Mouse (Mus musculus): ENCODE data around the gene Togaram1. TPM values are rescaled to one million over a fixed set of nuclear protein-coding genes. Genes with fewer than 3 reads are reported as not detected.

The Togaram1 gene
- total RNA-seq (2021), result 10 to 100 TPM in 1 of 2 experiments, 1 to 10 TPM in 1; 8.8 to 10.5 TPM
- long read RNA-seq, experiment 1, partial matches to known transcripts, result 3 of 3 reads
- long read RNA-seq, experiment 1, other reads (novel, unspliced or antisense), result 0 of 3 reads
- long read RNA-seq, experiment 2, partial matches to known transcripts, result 1 of 2 reads
- long read RNA-seq, experiment 2, other reads (novel, unspliced or antisense), result 1 of 2 reads

DNA sequence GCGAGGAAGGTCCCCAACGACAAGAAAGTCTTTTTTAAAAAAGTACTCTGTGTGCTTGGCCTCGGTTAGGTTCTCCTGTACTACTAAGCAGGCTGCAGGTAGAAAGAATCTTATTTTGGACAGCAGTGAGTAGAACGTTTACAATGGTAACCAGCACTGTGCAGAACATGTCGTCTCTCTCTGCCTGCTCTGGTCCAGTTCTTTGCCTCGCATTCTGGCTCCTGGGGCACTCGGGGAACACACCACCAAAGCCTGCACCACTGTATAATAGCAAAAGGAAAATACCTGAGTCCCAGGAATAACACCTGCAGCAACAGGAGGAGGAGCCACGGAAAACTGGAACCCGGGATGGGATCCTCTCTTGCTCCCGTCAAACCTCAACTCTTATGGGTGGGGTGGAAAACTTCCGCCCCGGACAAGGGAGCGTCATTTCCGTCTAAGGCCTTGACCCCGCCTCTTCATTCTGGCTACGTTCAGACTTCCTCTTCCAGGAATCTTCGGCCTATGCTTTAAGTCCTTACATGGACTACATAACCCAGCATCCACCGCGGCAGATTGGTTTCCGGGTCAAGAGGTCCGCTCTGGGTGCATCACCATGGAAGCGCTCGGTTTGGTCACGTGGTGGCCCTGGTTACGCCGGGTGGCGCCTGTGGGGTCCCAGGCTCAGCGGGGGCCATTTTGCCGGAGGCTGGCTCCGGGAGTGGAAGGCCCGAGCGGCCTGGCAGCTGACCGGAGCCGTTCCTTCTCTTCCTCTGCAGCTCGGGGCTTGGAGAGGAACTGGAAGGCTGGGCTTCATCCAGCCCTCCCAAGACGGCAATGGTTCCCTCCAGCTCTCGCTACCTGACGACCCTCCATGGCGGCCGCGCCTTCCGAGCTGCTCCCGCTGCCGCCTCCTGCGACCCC, at the start of gene Togaram1, which contains the start of gene Klhl28:
Togaram1 (plus strand) TSS at position 681 of the 903 bp plus-strand sequence.
Klhl28 (minus strand) TSS at position 411 of the 903 bp plus-strand sequence.
- peak; percentile 97 to 98 for DNase-seq
- intact Hi-C loops (cut with DNase I), result loop anchor here (5.0 kb wide), 1 partner anchor 107 kb away; the partner anchor contains the start of gene Fkbp3

DNA sequence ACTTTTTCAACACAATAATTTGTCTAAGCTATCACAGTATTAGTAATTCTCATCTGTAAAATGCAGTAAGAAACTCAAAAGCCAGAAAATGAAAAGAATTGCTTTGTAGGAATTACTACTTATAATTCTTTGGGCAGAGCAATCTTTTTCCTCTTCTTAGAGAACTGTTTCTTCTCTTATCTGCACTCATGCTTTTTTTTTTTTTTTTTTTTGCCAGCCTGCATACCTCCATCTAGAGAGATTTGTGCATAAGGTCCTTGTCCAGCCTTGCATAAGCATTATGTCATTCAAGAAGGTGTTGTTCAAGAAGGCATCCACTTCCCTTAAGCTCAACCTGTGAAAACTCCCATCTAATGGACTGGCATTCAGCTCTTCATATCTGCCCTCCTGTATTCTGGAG, 48.9 kb upstream of the Togaram1 start:
- no peak for DNase-seq
- intact Hi-C loops (cut with DNase I), result no loop called here

DNA sequence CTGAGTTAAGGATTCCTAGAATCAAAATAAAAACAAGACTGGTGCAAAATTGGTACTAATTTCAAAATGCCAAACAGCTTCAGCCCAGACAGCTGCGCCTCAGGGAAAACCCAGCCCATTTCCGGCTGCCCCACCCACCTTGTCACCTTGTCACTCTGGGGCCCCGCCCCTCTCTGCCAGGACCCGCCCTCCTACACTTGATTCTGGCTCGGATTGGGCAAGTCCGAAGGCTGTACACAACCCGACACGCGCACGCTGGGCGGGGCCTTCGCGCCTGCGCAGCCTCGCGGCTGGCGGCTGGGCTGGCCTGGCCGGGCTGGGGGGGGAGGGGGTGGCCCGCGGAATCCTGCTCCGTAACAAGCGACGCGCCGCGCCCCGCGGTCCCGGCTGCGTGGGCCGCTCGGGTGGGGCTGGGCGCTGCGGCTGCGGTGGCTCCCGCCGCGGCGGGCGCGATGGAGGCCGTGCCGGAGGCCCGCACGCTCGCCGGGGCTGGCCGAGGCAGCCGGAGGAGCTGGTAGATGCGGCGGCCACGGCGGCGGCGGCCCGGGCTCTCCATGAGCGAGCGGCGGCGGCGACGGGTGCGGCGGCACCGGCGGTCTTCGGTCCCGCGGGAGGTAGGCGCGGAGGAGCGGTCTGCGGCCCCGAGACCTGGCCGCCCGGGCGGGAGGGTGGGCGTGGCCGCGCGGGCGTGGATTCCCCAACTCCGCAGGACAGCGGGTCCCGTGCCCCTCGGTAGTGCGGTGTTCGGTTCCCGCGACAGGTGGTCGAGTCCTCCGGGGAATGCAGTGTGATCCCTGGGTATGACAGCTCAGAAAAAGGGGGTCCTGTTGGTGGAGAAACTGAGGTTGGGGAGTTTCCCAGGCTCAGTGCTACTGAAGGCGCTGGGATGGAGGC, 47.8 kb upstream of the Togaram1 start, which contains the start of gene Gm527:
Gm527 (plus strand) TSS at position 329 of the 894 bp plus-strand sequence.
- intact Hi-C loops (cut with DNase I), result loop anchor here (2.0 kb wide), 1 partner anchor 45 kb away; no protein-coding TSS in a partner anchor
- peak; percentile 89 to 96 for DNase-seq

DNA sequence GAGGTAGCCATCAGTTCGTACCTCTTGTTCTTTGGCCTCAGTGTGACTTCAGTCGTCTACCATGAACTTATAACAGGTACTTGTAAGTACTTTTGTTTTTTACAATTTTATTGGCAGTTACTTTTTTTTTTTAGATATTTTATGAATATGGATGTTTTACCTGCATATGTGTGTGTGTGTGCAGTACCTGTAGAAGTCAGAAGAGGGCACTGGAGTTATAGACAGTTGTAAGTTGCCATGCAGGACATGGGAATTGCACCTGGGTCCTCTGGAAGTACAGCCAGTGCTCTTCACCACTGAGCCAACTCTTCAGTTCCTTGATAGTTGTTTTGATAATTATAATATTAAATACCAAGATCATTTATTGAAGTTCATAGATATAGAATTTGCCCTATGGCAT, 28.1 kb upstream of the Togaram1 start:
- no peak for DNase-seq
- intact Hi-C loops (cut with DNase I), result no loop called here

DNA sequence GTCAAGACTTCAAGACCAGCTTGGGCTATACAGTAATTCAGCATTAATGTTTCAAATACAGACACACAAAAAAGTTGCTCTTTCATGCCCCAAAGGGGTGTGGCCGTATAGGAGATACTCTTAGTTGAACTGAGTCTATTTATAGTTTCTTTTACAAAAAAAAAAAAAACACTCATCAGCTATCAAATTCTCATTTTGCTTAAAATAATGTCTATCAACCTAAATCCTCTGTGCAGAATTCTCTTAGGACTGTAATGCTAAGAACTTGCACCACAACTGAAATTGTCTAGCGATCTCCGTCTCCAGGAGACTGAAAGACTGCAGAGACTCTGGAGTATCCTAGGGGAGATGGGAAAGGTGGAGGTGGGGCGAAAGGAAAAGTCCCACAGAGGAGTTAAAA, 1.0 kb upstream of the Togaram1 start:
- DNase-seq, result no peak
- intact Hi-C loops (cut with DNase I), result no loop called here

DNA sequence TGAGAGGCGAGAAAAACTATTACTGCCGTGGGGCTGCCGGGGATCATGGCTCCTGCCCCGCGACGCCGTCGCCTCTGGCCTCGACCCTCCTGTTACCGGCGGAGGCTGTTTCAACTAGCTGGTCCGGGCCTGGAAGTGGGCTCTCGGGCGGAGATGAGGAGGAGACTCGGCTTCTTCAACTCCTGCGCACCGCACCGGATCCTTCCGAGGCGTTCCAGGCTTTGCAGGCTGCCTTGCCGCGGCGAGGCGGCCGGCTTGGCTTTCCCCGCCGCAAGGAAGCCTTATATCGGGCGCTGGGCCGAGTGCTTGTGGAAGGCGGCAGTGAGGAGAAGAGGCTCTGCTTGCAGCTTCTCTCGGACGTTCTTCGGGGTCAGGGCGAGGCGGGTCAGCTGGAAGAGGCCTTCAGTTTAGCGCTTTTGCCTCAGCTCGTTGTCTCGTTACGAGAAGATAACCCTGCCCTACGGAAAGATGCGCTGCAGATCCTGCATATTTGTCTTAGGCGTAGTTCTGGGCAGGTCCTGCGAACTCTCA, 562 bp downstream of the Togaram1 start:
- intact Hi-C loops (cut with DNase I), result loop anchor here (5.0 kb wide), 1 partner anchor 106 kb away; the partner anchor contains the start of gene Fkbp3
- peak; percentile 8 to 28 for DNase-seq

DNA sequence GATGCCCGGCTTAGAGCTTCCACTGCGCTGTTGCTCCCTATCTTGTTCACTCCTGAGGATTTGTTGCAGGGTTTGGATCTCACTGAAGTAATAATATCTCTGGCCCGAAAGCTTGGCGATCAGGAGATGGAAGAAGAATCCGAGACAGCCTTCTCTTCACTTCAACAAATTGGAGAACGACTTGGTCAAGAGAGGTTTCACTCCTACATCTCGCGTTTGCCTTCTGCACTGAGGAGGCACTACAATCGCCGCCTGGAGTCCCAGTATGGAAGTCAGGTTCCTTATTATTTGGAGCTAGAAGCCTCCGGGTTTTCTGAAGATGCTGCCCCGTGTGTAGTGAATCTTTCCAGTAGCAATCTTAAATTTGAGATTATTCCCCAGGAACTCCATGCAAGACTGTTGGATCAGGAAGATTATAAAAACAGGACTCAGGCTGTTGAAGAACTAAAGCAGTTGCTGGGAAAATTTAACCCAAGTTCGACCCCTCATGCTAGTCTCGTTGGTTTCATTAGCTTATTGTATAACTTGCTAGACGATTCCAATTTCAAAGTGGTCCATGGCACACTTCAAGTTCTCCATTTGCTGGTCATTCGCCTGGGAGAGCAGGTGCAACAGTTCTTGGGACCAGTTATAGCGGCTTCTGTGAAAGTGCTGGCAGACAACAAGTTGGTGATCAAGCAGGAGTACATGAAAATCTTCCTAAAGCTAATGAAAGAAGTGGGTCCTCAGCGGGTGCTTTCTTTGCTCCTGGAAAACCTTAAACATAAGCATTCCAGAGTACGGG, 1.2 kb downstream of the Togaram1 start:
- intact Hi-C loops (cut with DNase I), result loop anchor here (5.0 kb wide), 1 partner anchor 105 kb away; the partner anchor contains the start of gene Fkbp3
- DNase-seq, result no peak

DNA sequence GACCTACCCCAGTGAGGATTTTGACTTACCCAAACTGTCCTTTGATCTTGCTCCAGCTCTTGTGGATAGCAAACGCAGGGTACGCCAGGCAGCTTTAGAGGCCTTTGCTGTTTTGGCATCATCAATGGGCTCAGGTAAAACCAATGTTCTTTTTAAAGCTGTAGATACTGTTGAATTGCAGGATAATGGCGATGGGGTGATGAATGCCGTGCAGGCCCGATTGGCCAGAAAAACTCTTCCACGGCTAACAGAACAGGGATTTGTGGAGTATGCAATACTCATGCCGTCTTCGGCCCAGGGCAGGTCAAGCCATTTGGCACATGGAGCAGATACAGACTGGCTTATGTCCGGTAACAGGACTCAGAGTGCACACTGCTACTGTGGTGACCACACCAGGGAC, 1.9 kb downstream of the Togaram1 start:
- intact Hi-C loops (cut with DNase I), result loop anchor here (5.0 kb wide), 1 partner anchor 105 kb away; the partner anchor contains the start of gene Fkbp3

DNA sequence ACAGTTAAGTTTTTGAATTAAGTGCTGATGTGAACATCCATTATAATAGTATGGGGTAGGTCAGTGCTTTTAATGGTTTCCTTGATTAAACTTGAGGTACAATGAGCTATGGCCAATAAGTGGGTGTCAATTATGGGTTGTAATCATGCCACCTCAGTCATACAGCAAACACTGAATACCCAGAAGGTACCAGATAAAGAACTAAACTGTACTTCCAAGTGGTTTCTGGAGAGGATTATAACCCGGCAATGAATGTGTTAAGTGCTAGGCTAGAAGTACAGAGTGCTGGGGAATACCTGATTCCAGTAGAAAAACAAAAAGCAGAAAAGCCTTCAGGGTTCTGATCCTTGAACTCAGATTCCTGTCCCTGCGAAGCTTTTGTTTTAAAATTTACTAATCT, 2.5 kb downstream of the Togaram1 start:
- no peak for DNase-seq
- intact Hi-C loops (cut with DNase I), result loop anchor here (5.0 kb wide), 1 partner anchor 104 kb away; the partner anchor contains the start of gene Fkbp3

More for the DNA sequence above, 1.9 kb downstream of the Togaram1 start:
- DNase-seq, result no peak

DNA sequence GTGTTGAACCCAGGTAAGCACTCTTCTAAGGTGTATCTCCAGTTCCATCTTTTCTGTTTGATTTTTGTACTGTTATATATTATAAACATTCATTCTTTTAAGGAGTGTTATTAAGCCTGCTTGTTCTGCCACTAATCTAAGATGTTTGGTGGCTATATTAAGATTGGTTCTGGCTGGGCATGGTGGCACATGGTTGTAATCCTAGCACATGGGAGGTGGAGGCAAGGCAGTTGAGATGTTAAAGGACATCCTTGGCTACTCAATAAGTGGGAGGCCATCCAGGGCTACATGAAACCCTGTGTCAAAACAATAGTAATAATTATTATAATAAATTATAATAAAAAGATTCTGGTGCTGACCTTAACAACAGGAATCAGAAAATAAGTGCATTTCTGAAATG, 5.8 kb downstream of the Togaram1 start:
- no peak for DNase-seq
- intact Hi-C loops (cut with DNase I), result no loop called here

DNA sequence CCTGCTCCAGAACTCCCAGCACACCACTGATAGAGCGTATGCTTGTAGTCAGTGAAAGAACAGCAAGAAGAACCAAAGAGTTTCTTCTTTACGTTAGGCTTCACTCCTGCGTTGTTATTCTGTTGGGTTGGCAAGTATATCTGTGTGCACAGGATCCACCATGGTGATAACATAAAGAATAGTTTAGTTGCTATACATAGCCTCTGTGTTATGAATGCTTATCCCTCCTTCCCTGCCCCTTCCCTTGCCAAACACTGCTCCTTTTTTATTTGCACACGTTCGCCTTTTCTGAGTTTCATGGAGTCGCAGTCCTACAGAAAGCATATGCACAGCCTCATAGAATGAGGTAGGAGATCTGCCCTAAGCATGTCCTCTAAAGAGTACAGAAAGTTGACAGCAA, 6.5 kb downstream of the Togaram1 start:
- no peak for DNase-seq
- intact Hi-C loops (cut with DNase I), result no loop called here

DNA sequence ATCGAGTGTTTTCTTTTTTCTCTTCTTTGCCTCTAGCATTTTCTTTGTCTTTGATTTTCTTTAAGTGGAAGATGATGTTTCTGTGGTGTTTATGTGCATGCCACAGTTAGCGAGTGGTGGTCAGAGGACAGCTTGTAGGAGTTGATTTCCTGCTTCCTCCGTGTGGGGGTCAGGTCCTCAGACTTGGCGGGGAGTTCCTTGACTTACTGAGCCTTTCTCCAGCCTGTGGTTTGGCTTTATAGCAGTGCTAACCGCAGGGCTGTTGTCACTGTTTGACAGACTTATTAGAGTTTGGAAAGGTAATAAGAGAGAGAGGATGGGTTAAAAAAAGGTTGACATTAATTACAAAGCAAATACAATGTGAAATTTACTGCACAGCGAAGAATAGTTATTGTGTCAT, 10.0 kb downstream of the Togaram1 start:
- intact Hi-C loops (cut with DNase I), result no loop called here
- DNase-seq, result no peak

DNA sequence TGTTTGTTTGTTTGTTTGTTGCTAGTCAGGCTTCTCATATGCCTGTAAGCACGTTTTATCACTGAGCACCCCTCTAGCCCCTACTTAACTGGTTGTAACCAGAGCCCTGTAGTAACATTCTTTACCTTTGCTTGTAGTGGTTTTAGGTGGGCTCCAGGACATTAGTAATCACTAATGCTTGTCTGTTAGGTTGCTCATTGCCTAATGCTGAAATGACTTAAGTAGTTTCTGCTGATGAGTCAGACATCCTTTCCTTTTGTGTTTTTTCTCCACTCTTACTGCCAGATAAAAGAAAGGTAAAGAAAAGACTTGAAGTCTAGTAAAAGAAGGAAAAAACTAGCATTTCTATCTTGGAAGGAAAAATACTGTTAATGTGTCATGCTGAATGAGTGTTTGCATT, 10.6 kb downstream of the Togaram1 start:
- intact Hi-C loops (cut with DNase I), result no loop called here
- no peak for DNase-seq

DNA sequence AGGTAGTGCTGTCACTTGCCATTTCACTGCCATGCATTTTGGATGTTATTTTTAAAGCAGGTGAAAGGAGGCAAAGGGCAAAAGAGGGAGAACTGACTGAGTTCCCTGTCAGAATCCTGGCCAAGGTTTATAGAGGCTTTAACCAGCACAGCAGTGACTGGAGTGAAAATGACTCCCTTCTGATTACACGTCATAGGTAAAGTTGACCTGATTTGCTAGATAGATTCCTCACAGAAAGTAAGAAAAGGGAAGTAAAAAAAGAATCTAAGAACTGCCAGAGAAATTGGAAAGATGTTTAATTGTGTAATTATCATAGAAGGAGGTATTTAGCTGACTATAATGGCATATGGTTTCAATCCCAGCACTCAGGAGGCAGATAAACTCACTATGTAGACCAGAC, 11.9 kb downstream of the Togaram1 start:
- DNase-seq, result no peak
- intact Hi-C loops (cut with DNase I), result no loop called here

DNA sequence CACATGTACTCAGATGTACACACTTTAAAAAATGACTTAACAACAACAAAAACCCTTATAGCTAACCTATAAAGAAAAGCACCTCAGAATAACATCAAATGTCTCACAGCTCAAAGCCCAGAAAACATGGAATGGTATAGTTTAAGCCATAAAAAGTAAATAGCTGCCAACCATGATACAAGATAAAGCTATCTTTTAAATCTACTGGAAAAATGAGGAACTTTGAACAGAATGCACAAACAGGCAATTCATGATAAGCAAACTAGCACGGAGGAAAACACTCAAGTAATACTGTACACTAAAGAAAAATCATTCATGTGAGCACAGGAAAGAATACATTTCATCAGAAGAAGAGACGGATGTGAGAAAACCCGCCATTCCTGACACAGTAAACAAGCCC, 42.1 kb downstream of the Togaram1 start:
- intact Hi-C loops (cut with DNase I), result no loop called here

DNA sequence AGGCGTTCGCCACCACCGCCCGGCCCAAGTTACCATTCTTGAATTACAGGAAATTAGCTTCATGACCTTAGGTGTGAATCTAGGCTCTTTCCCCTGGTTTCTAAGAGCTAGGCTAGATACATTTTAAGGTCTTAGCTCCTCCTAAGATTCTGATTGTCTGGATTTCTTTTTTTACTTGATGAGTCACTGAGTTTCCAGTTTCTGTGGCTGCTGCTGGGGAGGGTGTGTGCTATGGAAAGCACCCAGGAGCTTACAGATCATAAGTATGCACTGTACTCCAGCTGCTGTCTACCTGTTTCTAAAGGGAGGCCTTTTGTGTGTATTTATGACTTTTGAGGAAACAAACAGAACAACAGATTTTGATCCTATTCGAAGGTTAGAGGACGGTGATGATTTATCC, 57.2 kb downstream of the Togaram1 start:
- intact Hi-C loops (cut with DNase I), result no loop called here
- no peak for DNase-seq

More for the DNA sequence above, 42.1 kb downstream of the Togaram1 start:
- no peak for DNase-seq

DNA sequence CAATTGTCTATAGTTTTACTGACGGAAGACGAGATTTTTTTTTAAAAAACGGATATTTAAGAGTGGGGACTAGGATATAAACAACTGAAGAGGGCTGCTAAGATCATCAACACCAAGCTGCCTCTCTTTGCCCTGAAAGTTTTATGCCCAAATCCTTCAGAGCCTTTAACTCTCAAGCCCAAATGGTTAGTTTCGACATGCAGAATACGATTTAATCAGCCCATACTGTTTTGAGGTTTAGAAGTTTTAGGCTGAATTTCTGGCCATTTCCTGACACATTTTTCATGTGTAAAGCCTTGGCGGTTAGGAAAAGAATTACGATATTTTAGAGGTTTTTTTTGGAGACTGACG, 70.2 kb downstream of the Togaram1 start:
- DNase-seq, result no peak
- intact Hi-C loops (cut with DNase I), result no loop called here

DNA sequence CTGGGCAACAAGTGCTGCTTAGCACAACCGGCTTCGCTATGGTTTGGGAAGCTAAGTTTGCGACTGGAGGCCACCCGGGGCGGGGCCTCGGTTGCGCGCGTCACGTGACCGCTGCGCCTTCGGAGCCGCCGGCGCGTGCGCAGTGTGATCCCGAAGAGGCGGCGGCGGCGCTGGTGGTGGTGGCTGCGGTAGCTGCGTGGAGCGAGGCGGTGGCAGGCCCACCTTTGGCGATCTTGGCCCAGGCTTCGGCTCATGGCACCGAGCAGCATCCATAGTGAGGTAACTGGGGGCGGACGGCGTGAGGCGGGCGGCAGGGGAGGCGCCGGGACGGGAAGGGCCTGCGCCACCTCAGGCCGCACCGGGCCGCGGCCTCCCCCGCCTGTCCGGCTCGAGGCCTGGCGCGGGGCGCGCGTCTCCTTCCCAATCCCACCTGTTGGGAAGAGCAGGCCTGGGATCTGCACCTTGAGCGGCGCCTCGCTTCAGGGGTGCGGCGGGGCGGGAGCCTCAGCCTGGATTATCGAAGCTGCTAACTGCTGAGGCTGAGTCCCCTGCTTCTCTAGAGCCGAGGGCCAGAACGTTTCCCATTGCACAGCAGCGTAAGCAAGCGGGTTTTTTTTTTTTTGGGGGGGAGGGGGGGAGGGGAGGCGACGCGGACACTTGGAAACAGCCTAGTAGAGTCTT, 70.7 kb downstream of the Togaram1 start, which contains the start of gene Prpf39:
Prpf39 (plus strand) TSS at position 144 of the 681 bp plus-strand sequence.
- peak; percentile 87 to 90 for DNase-seq
- intact Hi-C loops (cut with DNase I), result no loop called here
